Mouse (Mus musculus): Measurements from ENCODE around the gene Prrt2. TPM values are rescaled to one million over a fixed set of nuclear protein-coding genes. Genes with fewer than 3 reads are reported as not detected.

Prrt2 gene
- 20.6 and 34.9 TPM in 2 replicates for polyA plus RNA-seq (2012; rRNA removed)

GRCm38 (mm10) chr7:127020901-127021562, at the start of gene Prrt2, which contains the start of gene Gm42742:
TSS of gene Prrt2 (minus strand) at chr7:127021211.
TSS of gene Gm42742 (minus strand) at chr7:127021097.

GRCm38 (mm10) chr7:127041851-127042672, 21.1 kb upstream of the Prrt2 start, which contains the start of gene Kif22:
TSS of gene Kif22 (minus strand) at chr7:127042471.

DNA sequence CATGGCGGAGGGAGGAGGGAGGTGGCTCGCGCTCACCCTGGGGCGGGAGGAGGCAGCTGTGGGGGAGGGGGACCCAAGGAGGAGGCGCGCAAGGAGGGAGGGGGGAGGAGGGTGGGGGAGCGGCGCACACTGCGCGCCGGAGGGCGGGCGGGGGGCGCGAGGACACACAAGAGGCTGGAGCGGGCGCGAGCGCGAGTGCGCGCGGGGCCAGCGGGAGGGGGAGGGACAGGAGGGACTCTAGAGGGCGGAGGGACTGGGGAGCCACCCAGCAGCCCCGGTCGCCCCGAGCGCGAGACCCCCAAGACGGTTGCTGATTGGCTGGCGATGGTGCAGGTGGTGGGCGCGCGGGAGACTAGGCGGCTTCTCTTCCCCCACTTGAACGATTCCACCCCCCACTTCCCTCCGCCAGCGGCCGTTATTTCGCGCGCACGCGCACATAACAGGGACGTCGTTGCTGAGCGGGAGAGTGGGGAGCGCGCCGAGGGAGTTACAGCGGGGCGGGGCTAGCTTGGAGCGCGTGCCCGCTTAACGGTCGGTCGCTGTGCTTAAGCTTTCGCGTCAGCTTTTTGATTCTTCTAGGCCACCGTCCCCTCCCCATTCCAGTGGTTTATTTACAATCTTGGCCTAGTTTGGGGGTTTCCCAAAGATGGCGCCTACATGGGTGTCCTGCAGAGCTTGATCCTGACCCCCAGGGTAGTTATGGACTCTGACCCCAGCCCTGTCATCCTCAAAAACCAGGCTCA, 6.1 kb upstream of the Prrt2 start, which contains the start of gene Maz:
Maz (minus strand) TSS at position 54 of the 743 bp plus-strand sequence.

GRCm38 (mm10) chr7:127016971-127017949, 3.8 kb downstream of the Prrt2 start, which contains the start of gene Pagr1a:
TSS of gene Pagr1a (minus strand) at chr7:127017352.

DNA sequence TGATC, 4.7 kb downstream of the Prrt2 start, which contains the start of gene Pagr1b:
Pagr1b (minus strand) TSS at position 4 of the 5 bp plus-strand sequence.

DNA sequence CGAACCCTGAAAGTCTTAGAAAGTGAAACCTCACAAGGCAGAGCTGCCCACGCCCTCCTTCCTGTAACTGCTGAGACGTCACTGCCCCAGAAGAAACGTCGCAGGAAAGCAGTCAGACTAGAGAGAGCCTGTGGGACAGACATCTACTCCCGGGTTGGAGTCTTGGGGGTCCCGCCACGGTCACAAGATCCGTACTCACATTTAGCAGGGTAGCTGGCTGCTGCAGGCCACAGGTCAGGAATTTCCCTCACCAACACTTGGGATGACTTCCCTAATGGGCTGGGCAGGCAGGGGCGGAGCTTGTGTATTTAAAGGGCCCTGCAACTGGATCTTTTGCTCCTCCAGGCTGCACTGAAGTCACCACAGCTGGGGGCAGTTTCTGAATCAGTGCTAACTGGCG, 6.7 kb downstream of the Prrt2 start, which contains the start of gene Mvp:
Mvp (minus strand) TSS at position 302 of the 400 bp plus-strand sequence.

DNA sequence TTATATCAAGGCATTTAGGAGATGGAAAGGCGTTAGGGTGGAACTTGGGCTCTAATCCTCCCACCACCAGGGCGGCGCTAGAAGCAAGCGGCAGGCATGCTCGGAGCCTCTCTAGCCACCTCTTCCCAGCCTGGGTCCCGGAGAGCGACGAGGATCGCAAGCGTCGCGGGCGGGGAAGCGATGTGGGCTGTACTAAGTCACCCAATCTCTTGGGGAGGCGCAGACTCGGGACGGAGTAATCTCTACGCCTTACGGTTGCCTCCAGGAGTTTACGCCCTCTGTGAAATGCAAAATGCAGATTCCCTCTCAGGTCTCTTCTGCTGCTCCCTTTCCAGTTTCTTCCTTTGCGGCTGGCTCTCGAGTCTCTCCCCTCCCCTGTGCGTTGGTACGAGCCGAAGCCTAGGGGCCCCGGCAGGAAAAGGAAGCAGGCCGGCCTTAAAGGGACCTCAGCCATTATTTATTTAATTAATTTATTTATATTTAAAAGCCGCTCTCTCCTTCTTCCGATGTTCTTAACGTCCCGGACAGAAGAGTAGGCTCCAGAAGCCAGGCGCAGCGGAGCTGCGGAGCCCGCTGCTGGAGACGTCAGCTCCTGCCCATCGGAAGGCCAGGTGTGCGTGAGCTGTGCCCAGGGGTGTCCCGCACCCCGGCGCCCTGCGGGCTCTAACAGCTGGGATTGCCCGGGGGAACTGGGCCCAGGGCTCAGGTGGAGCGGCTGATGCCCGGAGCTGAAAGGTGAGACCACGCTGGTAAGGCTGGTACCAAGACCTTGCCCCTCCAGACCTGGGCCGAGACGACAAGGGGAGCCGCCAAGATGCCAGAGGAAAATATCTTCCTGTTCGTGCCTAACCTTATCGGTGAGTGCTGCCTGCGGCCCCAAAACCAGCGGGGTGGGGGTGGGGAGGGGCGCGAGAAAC, 44.8 kb downstream of the Prrt2 start, which contains the start of gene Cdiptos:
Cdiptos (minus strand) TSS at position 149 of the 917 bp plus-strand sequence.

GRCm38 (mm10) chr7:126975893-126975949, 45.3 kb downstream of the Prrt2 start, which contains the start of gene Cdipt:
TSS of gene Cdipt (plus strand) at chr7:126975914.

Other genes with a start within 250 kb of the Prrt2 start
- 456 and 506 TPM in 2 replicates for gene Ypel3, start 244.3 kb downstream of the Prrt2 start, polyA plus RNA-seq (2012; rRNA removed)
- 3.5 and 5.3 TPM in 2 replicates for gene Tbx6, start 239.7 kb downstream of the Prrt2 start, polyA plus RNA-seq (2012; rRNA removed)
- 245 and 279 TPM in 2 replicates for gene Ppp4c, start 228.7 kb downstream of the Prrt2 start, polyA plus RNA-seq (2012; rRNA removed)
- 8.3 and 9.0 TPM in 2 replicates for gene Fam57b, start 223.5 kb downstream of the Prrt2 start, polyA plus RNA-seq (2012; rRNA removed)
- not detected in 2 replicates for gene 4930451I11Rik, start 189.6 kb downstream of the Prrt2 start, polyA plus RNA-seq (2012; rRNA removed)
- 0.12 and 0.45 TPM in 2 replicates for gene Doc2a, start 173.8 kb downstream of the Prrt2 start, polyA plus RNA-seq (2012; rRNA removed)
- gene Hirip3, start 159.2 kb downstream of the Prrt2 start, polyA plus RNA-seq (2012; rRNA removed): 11.2 and 13.2 TPM in 2 replicates
- 82.1 and 86.8 TPM in 2 replicates for gene Ino80e, start 158.8 kb downstream of the Prrt2 start, polyA plus RNA-seq (2012; rRNA removed)
- gene Taok2, start 136.5 kb downstream of the Prrt2 start, polyA plus RNA-seq (2012; rRNA removed): 167 and 168 TPM in 2 replicates
- gene Tmem219, start 98.3 kb downstream of the Prrt2 start, polyA plus RNA-seq (2012; rRNA removed): 86.4 and 116 TPM in 2 replicates
- gene Kctd13, start 92.3 kb downstream of the Prrt2 start, polyA plus RNA-seq (2012; rRNA removed): 44.3 and 45.2 TPM in 2 replicates
- 0.18 and 0.73 TPM in 2 replicates for gene Asphd1, start 71.6 kb downstream of the Prrt2 start, polyA plus RNA-seq (2012; rRNA removed)
- 12.3 and 14.6 TPM in 2 replicates for gene Sez6l2, start 70.6 kb downstream of the Prrt2 start, polyA plus RNA-seq (2012; rRNA removed)
- 307 and 318 TPM in 2 replicates for gene Cdipt, start 45.3 kb downstream of the Prrt2 start, polyA plus RNA-seq (2012; rRNA removed)
- 2.1 and 2.2 TPM in 2 replicates for gene Cdiptos, start 45.1 kb downstream of the Prrt2 start, polyA plus RNA-seq (2012; rRNA removed)
- gene Mvp, start 6.6 kb downstream of the Prrt2 start, polyA plus RNA-seq (2012; rRNA removed): 82.1 and 99.8 TPM in 2 replicates
- 2.2 and 4.7 TPM in 2 replicates for gene Pagr1b, start 4.7 kb downstream of the Prrt2 start, polyA plus RNA-seq (2012; rRNA removed)
- gene Pagr1a, start 3.9 kb downstream of the Prrt2 start, polyA plus RNA-seq (2012; rRNA removed): 1.3 and 3.5 TPM in 2 replicates
- gene Gm42742, start 114 bp downstream of the Prrt2 start, polyA plus RNA-seq (2012; rRNA removed): 60.7 and 61.9 TPM in 2 replicates
- gene Maz, start 5.8 kb upstream of the Prrt2 start, polyA plus RNA-seq (2012; rRNA removed): 393 and 433 TPM in 2 replicates
- gene Kif22, start 21.3 kb upstream of the Prrt2 start, polyA plus RNA-seq (2012; rRNA removed): 6.5 and 11.3 TPM in 2 replicates
- gene Zg16, start 66.1 kb upstream of the Prrt2 start, polyA plus RNA-seq (2012; rRNA removed): 4.6 and 8.5 TPM in 2 replicates
- gene AI467606, start 70.1 kb upstream of the Prrt2 start, polyA plus RNA-seq (2012; rRNA removed): 31.3 and 37.2 TPM in 2 replicates
- 2.5 and 3.0 TPM in 2 replicates for gene Qprt, start 101.0 kb upstream of the Prrt2 start, polyA plus RNA-seq (2012; rRNA removed)
- 2.0 and 2.2 TPM in 2 replicates for gene Spn, start 116.6 kb upstream of the Prrt2 start, polyA plus RNA-seq (2012; rRNA removed)
- gene Cd2bp2, start 174.8 kb upstream of the Prrt2 start, polyA plus RNA-seq (2012; rRNA removed): 22.5 and 27.3 TPM in 2 replicates
- 37.8 and 46.0 TPM in 2 replicates for gene Tbc1d10b, start 187.3 kb upstream of the Prrt2 start, polyA plus RNA-seq (2012; rRNA removed)
- 0.89 and 1.2 TPM in 2 replicates for gene Mylpf, start 187.7 kb upstream of the Prrt2 start, polyA plus RNA-seq (2012; rRNA removed)
- gene Zfp553, start 211.8 kb upstream of the Prrt2 start, polyA plus RNA-seq (2012; rRNA removed): 30.4 and 32.0 TPM in 2 replicates
- 13.9 and 22.8 TPM in 2 replicates for gene Sept1, start 211.9 kb upstream of the Prrt2 start, polyA plus RNA-seq (2012; rRNA removed)
- 290 and 471 TPM in 2 replicates for gene Zfp771, start 223.1 kb upstream of the Prrt2 start, polyA plus RNA-seq (2012; rRNA removed)
- gene Dctpp1, start 239.5 kb upstream of the Prrt2 start, polyA plus RNA-seq (2012; rRNA removed): 82.3 and 102 TPM in 2 replicates

All from ovary, adult 2 months (tissue).